Mouse (Mus musculus): ENCODE data around the gene Gm28372.

The Gm28372 gene

DNA sequence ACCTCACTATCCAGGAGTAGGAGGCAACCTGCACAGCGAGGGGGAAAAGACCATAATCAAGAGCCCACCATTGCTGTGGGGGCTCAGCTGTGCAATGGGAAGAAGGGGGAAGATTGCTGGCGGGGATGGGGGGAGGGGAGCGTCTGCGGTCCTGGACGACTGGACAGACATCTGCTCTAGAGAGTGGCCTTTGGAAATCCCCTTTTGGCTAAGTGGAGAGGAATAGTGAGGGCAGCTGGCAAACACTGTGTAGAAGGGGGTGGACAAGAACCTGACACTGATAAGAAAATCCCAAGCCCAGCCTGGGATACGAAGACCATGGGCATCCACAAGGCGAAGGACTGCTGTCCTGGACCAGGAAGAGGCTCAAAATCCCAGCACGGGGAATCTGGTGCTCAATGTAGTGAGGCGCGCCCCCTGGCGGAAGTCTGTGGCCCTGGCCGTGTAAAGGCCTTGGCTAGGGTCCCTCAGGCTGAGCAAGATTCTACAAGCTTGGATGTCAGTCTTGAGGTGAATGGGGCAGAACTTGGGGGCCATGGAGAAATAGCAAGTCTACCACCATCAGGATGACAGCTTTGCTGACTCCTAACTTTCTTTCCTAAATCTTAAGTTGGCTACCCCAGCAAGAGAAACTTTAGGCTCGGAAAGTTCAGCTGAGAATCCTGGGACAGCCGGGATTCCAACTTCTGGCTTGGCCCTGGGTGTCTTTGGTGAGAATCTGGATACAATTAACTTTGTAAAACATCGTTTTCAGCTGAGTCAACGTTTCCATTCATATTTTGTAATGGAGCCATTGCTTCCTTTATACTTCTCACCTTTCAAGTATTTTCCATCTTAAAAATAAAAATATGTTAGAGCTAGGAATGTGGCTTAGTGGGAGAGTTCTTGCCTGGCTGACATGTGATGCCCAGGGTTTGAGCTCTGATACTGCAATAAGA lies 6.8 kb downstream of the Gm28372 start:
- DNase-seq (ENCODE audit: low read depth, low spot score): peak; percentile 71

DNA sequence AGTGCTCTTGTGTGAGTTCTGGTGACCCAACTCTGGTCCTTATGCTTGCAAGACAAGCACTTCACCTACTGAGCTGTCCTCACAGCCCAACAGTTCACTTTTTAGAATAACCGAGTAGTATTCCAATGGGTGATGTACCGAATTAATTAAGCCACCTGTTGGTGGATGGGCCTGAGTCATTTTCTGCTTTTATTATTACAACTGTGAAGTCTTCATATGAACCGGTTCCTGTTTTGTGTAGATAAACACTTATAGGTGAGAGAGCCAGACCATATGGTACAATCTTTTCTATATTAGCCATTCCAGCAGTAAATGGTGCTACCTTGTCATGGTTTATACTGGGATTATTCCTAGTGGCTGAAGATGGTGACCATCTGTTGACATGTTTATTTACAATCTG lies 7.7 kb downstream of the Gm28372 start:
- DNase-seq (ENCODE audit: low read depth, low spot score): peak; percentile 55

GRCm38 (mm10) chr2:130414094-130414856 lies 9.2 kb downstream of the Gm28372 start:
- no peak for DNase-seq (ENCODE audit: low read depth, low spot score)

DNA sequence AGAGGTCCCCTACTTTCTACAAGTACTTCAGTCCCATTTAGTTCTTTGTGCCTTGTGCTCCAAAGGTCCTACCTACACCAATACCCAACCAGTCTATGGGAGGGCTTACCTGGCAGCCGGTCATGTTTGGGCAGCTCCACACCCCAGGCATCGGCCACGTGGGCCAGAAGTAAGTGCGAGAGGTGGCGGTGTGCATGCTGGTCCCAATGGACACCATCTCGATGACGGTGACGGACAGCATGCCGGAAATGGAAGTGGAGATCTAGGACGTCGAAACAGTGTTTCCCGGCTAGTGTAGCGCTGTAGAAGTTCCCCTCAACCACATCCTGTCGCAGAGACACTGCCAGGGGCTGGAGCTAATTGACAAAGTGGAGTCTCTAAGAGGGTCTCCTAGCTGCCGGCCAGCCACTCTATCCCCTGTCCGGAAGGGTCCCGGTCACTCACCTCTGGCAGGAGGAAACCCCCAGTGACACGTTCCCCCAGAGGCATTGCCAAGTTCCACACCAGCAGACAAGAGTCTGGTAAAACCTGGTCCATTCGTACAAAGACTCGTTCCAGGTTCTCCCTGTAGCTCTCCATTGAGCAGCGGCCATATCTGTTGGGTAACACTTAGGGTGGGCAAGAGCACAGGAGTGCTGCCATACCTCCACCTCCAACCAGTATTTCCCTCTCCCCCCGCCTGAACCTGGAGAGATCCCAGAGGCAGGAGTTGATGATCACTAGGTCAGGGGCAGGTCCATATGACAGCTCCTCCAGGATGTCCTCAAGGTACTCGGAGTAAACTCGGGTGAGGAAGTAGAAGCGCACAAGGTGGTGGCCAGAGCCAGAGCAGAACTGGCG lies 17.0 kb downstream of the Gm28372 start:
- no peak for DNase-seq (ENCODE audit: low read depth, low spot score)

GRCm38 (mm10) chr2:130423397-130424125 lies 18.5 kb downstream of the Gm28372 start:
- DNase-seq (ENCODE audit: low read depth, low spot score): peak; percentile 92

DNA sequence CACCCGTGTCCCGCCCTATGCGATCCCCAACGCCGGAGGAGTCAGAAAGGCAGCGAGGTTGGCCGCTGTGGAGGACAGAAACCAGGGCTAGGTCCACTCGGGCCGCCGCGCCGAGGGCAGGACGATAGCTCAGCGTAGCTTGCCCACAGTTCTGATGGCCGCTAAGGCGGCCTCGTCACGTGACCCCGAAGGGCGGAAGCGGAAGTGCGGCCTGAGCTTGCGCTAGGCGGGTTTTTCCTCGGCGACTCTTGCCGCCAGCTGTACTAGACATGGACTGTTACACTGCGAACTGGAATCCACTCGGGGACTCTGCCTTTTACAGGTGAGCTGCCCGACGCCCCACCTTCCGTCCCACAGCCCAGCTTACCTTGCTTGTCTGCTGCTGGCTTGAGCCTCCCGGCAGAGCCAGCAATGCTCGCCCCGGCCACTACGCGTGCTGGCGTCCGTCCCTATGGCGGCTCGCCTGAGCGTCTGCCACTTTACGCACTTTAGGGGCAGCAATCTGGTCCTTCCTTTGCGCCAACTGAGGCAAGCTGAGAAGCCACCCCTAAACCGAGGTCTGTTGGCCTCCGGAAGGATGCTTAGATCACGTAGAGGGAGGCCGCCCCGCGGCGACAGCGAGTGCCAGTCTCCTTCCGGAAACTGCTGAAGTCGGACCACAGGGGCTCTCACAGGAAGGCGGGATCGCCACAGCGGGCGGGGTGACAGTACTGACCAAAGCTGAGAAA lies 19.3 kb downstream of the Gm28372 start, which contains the start of the genes Vps16 and Pced1a:
Gene Vps16 (plus strand): TSS at position 214 of the 728 bp plus-strand sequence.
Gene Pced1a (minus strand): TSS at position 576 of the 728 bp plus-strand sequence.
- peak; percentile 98 for DNase-seq (ENCODE audit: low read depth, low spot score)

GRCm38 (mm10) chr2:130425112-130425511 lies 20.1 kb downstream of the Gm28372 start:
- DNase-seq (ENCODE audit: low read depth, low spot score): peak; percentile 56

DNA sequence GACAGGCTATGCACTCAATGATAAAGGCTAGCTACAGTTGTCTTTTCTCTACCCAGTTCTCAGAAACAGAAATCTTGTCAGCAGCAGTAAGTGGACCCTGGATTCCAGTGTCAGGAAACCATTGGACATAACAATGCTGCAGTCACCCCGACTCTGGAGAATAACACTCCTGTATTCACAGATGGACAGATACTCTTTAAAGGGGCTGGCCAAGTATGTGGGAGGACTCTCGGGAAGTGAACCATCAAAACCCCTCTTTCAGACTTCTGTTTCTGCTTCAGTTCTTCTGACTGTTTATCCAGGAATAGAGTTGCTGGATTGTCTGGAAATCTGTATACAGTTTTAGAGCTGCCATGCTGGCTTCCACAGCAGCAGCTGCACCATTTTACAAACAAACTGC lies 24.8 kb downstream of the Gm28372 start:
- DNase-seq (ENCODE audit: low read depth, low spot score): no peak

- no peak for DNase-seq (ENCODE audit: low read depth, low spot score)
Observed at GRCm38 (mm10) chr2:130430484-130430883, 25.4 kb downstream of the Gm28372 start.

DNA sequence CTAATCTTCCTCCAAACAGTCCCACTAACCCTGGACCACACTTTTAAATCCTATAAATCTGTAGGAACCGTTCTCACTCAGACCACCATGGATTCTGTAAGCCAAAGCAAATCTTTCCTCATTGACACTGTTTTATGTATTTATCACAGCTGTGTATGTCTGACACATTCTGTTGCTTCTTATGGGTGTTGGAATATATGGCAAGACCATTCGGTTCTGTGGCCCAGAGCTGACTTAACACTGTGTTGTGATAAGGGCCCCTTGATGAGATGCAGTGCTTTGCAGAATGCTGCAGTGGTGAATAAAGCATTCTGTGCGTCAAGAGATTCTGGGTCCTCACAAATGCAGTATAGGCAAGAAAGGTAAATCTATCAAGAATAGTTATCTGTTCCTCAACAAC lies 27.1 kb downstream of the Gm28372 start:
- no peak for DNase-seq (ENCODE audit: low read depth, low spot score)

- peak; percentile 69 for DNase-seq (ENCODE audit: low read depth, low spot score)
Observed at GRCm38 (mm10) chr2:130433152-130433551, 28.1 kb downstream of the Gm28372 start.

GRCm38 (mm10) chr2:130436769-130437168 lies 31.7 kb downstream of the Gm28372 start:
- no peak for DNase-seq (ENCODE audit: low read depth, low spot score)

DNA sequence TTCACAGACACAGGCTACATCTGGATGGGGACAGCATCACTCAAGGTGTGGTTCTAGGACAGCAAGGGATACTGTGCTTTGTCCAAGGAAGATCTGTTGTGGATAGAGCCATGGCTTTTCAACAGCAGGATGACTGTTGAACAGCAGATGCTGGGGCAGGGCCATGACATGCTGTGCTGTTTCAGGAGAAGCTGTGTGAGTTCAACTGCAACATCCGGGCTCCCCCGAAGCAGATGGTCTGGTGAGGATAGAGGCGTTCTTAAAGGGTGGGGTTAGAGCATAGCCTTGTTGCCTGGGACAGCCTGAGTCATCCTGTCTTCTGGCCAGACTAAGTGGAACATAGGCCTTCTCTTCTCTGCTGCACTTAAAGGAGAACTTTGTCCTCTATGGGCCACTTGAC lies 33.8 kb downstream of the Gm28372 start:
- no peak for DNase-seq (ENCODE audit: low read depth, low spot score)

- no peak for DNase-seq (ENCODE audit: low read depth, low spot score)
Observed at GRCm38 (mm10) chr2:130439840-130440480, 34.9 kb downstream of the Gm28372 start.

DNA sequence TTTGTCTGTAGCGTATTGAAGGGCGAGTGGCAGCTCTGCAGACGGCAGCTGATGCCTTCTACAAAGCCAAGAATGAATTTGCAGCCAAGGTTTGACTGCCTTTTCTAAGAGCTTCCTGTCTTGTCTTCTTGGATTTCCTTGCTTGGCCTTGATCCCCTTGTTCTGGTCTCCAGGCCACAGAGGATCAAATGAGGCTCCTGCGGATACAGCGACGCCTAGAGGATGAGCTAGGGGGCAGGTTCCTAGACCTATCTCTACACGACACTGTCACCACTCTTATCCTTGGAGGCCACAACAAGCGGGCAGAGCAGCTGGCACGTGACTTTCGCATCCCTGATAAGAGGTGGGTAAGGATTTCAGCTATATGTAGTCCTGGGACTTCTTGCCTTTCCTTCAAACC lies 37.1 kb downstream of the Gm28372 start:
- DNase-seq (ENCODE audit: low read depth, low spot score): no peak

DNA sequence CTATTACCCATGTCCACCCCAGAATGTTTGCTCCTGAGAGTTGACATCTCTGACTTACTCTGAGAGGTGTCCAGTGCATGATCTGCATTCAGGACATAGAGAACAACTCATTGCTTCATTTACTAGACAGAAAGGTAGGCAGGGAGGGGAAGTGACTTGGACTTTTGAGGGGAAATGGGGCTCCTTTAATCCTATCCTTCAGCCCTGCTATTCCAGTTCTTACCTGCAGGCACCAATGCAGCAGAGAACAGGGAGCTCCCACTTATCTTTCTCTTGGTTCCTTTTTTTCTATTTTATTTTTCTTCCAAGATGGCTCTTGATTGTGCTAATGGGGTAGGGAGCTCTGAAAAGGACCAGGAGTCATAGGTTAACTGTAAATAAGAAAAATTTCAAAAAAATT lies 43.4 kb downstream of the Gm28372 start:
- DNase-seq (ENCODE audit: low read depth, low spot score): no peak

- DNase-seq (ENCODE audit: low read depth, low spot score): peak; percentile 74
Observed at GRCm38 (mm10) chr2:130449021-130449793, 44.2 kb downstream of the Gm28372 start.

GRCm38 (mm10) chr2:130449794-130450433 lies 44.9 kb downstream of the Gm28372 start, which contains the start of gene Ptpra:
Ptpra (plus strand) TSS chr2:130450278.
- peak; percentile 94 for DNase-seq (ENCODE audit: low read depth, low spot score)

Data from A20 (cell line).